Mouse (Mus musculus): ENCODE data around the gene BC049352. TPM values are rescaled to one million over a fixed set of nuclear protein-coding genes. Genes with fewer than 3 reads are reported as not detected.
A peak's percentile ranks its signal among the peaks of the same experiment; 100 is the strongest.

BC049352 gene
- total and polyA plus RNA-seq, 2 experiments from 2014 or later: 0.26 TPM; not detected in 1

GRCm38 (mm10) chr9:45254021-45254420 lies 72.2 kb downstream of the BC049352 start:
- Histone ChIP-seq H3K9me3 (ENCODE audit: low read length) (no peaks in the 10 kb centered on the region), H3K4me3 (ENCODE audit: low read depth, low read length) (no peak overlapping the region), H3K4me2 (ENCODE audit: low read depth, low read length, poor library complexity, severe bottlenecking) (no peak overlapping the region), H3K27me3 (ENCODE audit: insufficient read depth, low read length) (no peaks in the 10 kb centered on the region), H3K4me1 (ENCODE audit: insufficient read depth, low read length) (no peaks in the 10 kb centered on the region), H3K36me3 (ENCODE audit: insufficient read depth, low read length) (no peaks in the 10 kb centered on the region), H3K9ac (replicated peaks; ENCODE audit: low read length, poor library complexity, severe bottlenecking) (no peak overlapping the region), H3K27ac (ENCODE audit: low read depth, low read length) (no peak overlapping the region)
- WGBS: 56% methylated on average over 6 of the region's 6 CpGs
- DNase-seq (ENCODE audit: low spot score): no peak
- no peak for ATAC-seq (ENCODE audit: low FRiP score)
- no peak for TF ChIP-seq CTCF (IDR thresholded peaks at IDR 0.05)

- Histone ChIP-seq H3K27ac (ENCODE audit: low read depth, low read length) (no peak overlapping the region), H3K4me1 (ENCODE audit: insufficient read depth, low read length) (no peaks in the 10 kb centered on the region), H3K27me3 (ENCODE audit: insufficient read depth, low read length) (no peaks in the 10 kb centered on the region), H3K36me3 (ENCODE audit: insufficient read depth, low read length) (no peaks in the 10 kb centered on the region), H3K4me2 (ENCODE audit: low read depth, low read length, poor library complexity, severe bottlenecking) (no peak overlapping the region), H3K9me3 (ENCODE audit: low read length) (no peaks in the 10 kb centered on the region), H3K4me3 (ENCODE audit: low read depth, low read length) (no peak overlapping the region), H3K9ac (replicated peaks; ENCODE audit: low read length, poor library complexity, severe bottlenecking) (no peak overlapping the region)
- TF ChIP-seq CTCF (IDR thresholded peaks at IDR 0.05): no peak
- DNase-seq (ENCODE audit: low spot score): no peak
- no peak for ATAC-seq (ENCODE audit: low FRiP score)
- 62% methylated on average over 4 of the region's 4 CpGs for WGBS
These were observed 72.8 kb downstream of the BC049352 start for GRCm38 (mm10) chr9:45254605-45255004.

GRCm38 (mm10) chr9:45255431-45255830 lies 73.6 kb downstream of the BC049352 start:
- ATAC-seq (ENCODE audit: low FRiP score) (no peak), DNase-seq (ENCODE audit: low spot score) (no peak)
- Histone ChIP-seq H3K4me2 (ENCODE audit: low read depth, low read length, poor library complexity, severe bottlenecking) (no peak overlapping the region), H3K9me3 (ENCODE audit: low read length) (no peaks in the 10 kb centered on the region), H3K4me3 (ENCODE audit: low read depth, low read length) (no peak overlapping the region), H3K36me3 (ENCODE audit: insufficient read depth, low read length) (no peaks in the 10 kb centered on the region), H3K27me3 (ENCODE audit: insufficient read depth, low read length) (no peaks in the 10 kb centered on the region), H3K27ac (ENCODE audit: low read depth, low read length) (no peak overlapping the region), H3K4me1 (ENCODE audit: insufficient read depth, low read length) (no peaks in the 10 kb centered on the region), H3K9ac (replicated peaks; ENCODE audit: low read length, poor library complexity, severe bottlenecking) (no peak overlapping the region)
- 92% methylated on average over 4 of the region's 4 CpGs for WGBS
- TF ChIP-seq CTCF (IDR thresholded peaks at IDR 0.05): no peak

GRCm38 (mm10) chr9:45255967-45256366 lies 74.2 kb downstream of the BC049352 start:
- H3K9me3 ChIP-seq (ENCODE audit: low read length): no peaks in the 10 kb centered on the region
- ATAC-seq (ENCODE audit: low FRiP score) (no peak), DNase-seq (ENCODE audit: low spot score) (no peak)
- no peak overlapping the region for H3K4me3 ChIP-seq (ENCODE audit: low read depth, low read length)
- 89% methylated on average over 5 of the region's 5 CpGs for WGBS
- H3K9ac ChIP-seq (replicated peaks; ENCODE audit: low read length, poor library complexity, severe bottlenecking): no peak overlapping the region
- TF ChIP-seq CTCF (IDR thresholded peaks at IDR 0.05): no peak
- no peak overlapping the region for H3K4me2 ChIP-seq (ENCODE audit: low read depth, low read length, poor library complexity, severe bottlenecking)
- H3K27ac ChIP-seq (ENCODE audit: low read depth, low read length): no peak overlapping the region
- H3K27me3 ChIP-seq (ENCODE audit: insufficient read depth, low read length): no peaks in the 10 kb centered on the region
- H3K36me3 ChIP-seq (ENCODE audit: insufficient read depth, low read length): no peaks in the 10 kb centered on the region
- H3K4me1 ChIP-seq (ENCODE audit: insufficient read depth, low read length): no peaks in the 10 kb centered on the region

- no peak for ATAC-seq (ENCODE audit: low FRiP score)
- WGBS: 90% methylated on average over 13 of the region's 13 CpGs
- no peaks in the 10 kb centered on the region for H3K9me3 ChIP-seq (ENCODE audit: low read length)
- H3K27me3 ChIP-seq (ENCODE audit: insufficient read depth, low read length): no peaks in the 10 kb centered on the region
- H3K27ac ChIP-seq (ENCODE audit: low read depth, low read length): no peak overlapping the region
- no peak overlapping the region for H3K4me3 ChIP-seq (ENCODE audit: low read depth, low read length)
- H3K4me2 ChIP-seq (ENCODE audit: low read depth, low read length, poor library complexity, severe bottlenecking): no peak overlapping the region
- no peaks in the 10 kb centered on the region for H3K4me1 ChIP-seq (ENCODE audit: insufficient read depth, low read length)
- H3K9ac ChIP-seq (replicated peaks; ENCODE audit: low read length, poor library complexity, severe bottlenecking): no peak overlapping the region
- H3K36me3 ChIP-seq (ENCODE audit: insufficient read depth, low read length): no peaks in the 10 kb centered on the region
- no peak for TF ChIP-seq CTCF (IDR thresholded peaks at IDR 0.05)
- no peak for DNase-seq (ENCODE audit: low spot score)
These were observed 77.3 kb downstream of the BC049352 start for GRCm38 (mm10) chr9:45259065-45259464.

GRCm38 (mm10) chr9:45261466-45261865 lies 79.7 kb downstream of the BC049352 start:
- DNase-seq (ENCODE audit: low spot score) (peak; percentile 59), ATAC-seq (ENCODE audit: low FRiP score) (no peak)
- Histone ChIP-seq H3K4me3 (ENCODE audit: low read depth, low read length) (no peak overlapping the region), H3K27me3 (ENCODE audit: insufficient read depth, low read length) (no peaks in the 10 kb centered on the region), H3K9me3 (ENCODE audit: low read length) (no peaks in the 10 kb centered on the region), H3K36me3 (ENCODE audit: insufficient read depth, low read length) (no peaks in the 10 kb centered on the region), H3K4me1 (ENCODE audit: insufficient read depth, low read length) (no peaks in the 10 kb centered on the region), H3K4me2 (ENCODE audit: low read depth, low read length, poor library complexity, severe bottlenecking) (no peak overlapping the region), H3K9ac (replicated peaks; ENCODE audit: low read length, poor library complexity, severe bottlenecking) (no peak overlapping the region), H3K27ac (ENCODE audit: low read depth, low read length) (no peak overlapping the region)
- 60% methylated on average over 4 of the region's 4 CpGs for WGBS
- TF ChIP-seq CTCF (IDR thresholded peaks at IDR 0.05): no peak
